Mouse (Mus musculus): ENCODE data around the gene Gm26657. TPM values are rescaled to one million over a fixed set of nuclear protein-coding genes. Genes with fewer than 3 reads are reported as not detected.

Gene Gm26657
- not detected in 2 replicates for polyA plus RNA-seq (2015; fragmentation: Nextera tagmentation; extraction: Ambion mirVana)

DNA sequence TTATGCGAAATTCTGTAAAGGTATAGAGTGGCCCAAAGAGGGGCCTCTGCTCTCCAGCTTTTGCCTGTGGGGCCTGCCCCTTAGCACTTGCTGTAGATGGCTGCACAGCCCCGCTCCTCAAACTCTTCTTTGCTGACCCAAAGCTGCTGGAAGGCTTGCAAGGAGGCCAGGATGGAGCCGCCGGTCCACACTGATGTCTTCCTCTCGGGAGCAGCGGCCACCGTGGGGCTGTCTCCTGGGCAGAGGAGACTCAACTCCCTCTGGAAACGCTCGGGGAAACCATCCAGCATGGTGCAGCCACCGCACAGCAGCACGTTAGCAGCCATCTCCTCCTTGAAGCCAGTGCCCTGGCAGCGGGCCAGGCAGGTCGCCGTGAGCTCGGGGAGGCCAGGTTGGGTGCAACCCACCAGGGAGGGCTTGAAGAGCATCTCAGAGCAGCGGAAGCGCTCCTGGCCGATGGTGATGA is at the start of gene Gm26657:
Gm26657 (plus strand) TSS at position 51 of the 466 bp plus-strand sequence.
- ATAC-seq: no peak
- Histone ChIP-seq H3K27me3 (replicated peaks) (no peaks in the 10 kb centered on the region), H3K4me3 (replicated peaks) (no peak within 1 kb of the TSS), H3K9me3 (no peaks in the 10 kb centered on the region), H3K27ac (no peak within 1 kb of the TSS), H3K36me3 (peaks cover 3% of the 10 kb centered on the region; the same call in 1 of the 2 replicates), H3K4me1 (replicated peaks) (no peaks in the 10 kb centered on the region), H3K4me2 (replicated peaks) (no peak within 1 kb of the TSS), H3K9ac (no peak within 1 kb of the TSS)
- WGBS: 86% methylated on average over 18 of the region's 18 CpGs

DNA sequence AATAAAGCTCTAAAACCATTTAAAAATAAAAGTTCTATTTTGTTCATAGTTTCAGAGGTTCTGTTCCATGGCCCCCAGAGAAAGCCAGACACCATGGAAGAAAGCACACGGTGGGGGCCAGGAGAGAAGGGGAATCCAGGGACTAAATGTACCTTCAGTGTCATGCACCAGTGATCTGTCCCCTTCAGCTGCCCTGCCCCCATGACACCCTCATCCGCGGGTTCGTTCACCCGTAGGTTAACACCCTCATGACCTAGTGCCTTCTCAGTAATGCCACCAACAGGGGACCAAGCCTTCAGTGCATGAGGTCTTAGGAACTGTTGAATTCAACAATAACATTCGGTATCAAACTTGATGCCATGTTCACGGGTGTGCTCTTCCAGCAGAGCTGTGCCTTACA is 43.5 kb upstream of the Gm26657 start:
- 79% methylated on average over 7 of the region's 7 CpGs for WGBS
- no peaks in the 10 kb centered on the region for H3K4me1 ChIP-seq (replicated peaks)
- H3K27me3 ChIP-seq (replicated peaks): no peaks in the 10 kb centered on the region; the same call in 1 of the 2 replicates
- ATAC-seq: no peak
- no peak overlapping the region for H3K9ac ChIP-seq
- H3K4me3 ChIP-seq (replicated peaks): no peak overlapping the region
- H3K4me2 ChIP-seq (replicated peaks): no peak overlapping the region
- no peak overlapping the region for H3K27ac ChIP-seq
- H3K36me3 ChIP-seq: no peaks in the 10 kb centered on the region
- no peaks in the 10 kb centered on the region for H3K9me3 ChIP-seq

DNA sequence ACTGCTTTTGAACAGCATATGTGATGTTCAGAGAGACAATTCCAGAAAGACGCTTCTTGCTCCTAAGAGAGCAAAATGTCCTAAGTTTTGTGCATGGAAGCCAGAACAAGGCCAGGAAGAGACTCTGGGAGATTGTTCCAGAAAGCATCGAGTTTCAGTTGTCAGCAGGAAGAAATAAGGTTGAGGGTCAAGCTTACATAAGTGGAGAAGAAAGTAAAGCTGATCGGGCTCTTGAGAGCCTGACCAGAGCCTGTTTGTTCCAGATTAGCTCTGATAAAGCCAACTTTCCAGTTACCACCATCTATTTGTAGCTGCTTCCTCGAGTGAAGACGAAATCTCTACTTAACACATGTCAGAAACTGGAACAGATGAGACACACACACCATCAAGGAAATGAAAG is 41.2 kb upstream of the Gm26657 start:
- no peak overlapping the region for H3K4me3 ChIP-seq (replicated peaks)
- H3K9me3 ChIP-seq: no peaks in the 10 kb centered on the region
- no peaks in the 10 kb centered on the region for H3K4me1 ChIP-seq (replicated peaks)
- no peaks in the 10 kb centered on the region; the same call in 1 of the 2 replicates for H3K27me3 ChIP-seq (replicated peaks)
- no peak for ATAC-seq
- 37% methylated on average over 5 of the region's 5 CpGs for WGBS
- no peak overlapping the region for H3K27ac ChIP-seq
- H3K36me3 ChIP-seq: no peaks in the 10 kb centered on the region
- no peak overlapping the region for H3K4me2 ChIP-seq (replicated peaks)
- no peak overlapping the region for H3K9ac ChIP-seq

DNA sequence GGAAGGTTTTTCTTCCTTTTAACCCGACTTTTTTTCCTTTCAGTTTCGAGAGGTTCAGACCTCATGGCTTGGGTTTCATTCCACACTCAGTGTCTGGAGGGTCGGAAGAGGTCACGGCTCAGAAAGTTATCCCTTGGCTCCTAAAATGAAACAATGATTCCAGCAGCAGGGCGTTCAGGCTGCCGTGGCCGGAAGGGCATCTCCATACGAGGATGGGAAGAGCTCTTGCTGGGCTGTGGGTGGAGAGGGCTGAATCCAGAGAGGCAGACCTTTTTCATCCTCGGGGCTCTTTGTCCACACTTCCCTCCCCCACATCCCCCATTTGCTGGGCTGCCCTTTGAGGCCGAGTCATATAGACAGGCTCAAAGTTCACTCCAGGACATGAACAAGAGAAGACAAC is 37.6 kb upstream of the Gm26657 start:
- Histone ChIP-seq H3K36me3 (no peaks in the 10 kb centered on the region), H3K4me3 (replicated peaks) (no peak overlapping the region), H3K9ac (no peak overlapping the region), H3K27ac (no peak overlapping the region), H3K4me1 (replicated peaks) (no peaks in the 10 kb centered on the region), H3K4me2 (replicated peaks) (no peak overlapping the region), H3K27me3 (replicated peaks) (no peaks in the 10 kb centered on the region; the same call in 1 of the 2 replicates), H3K9me3 (no peaks in the 10 kb centered on the region)
- 39% methylated on average over 10 of the region's 10 CpGs for WGBS
- no peak for ATAC-seq

DNA sequence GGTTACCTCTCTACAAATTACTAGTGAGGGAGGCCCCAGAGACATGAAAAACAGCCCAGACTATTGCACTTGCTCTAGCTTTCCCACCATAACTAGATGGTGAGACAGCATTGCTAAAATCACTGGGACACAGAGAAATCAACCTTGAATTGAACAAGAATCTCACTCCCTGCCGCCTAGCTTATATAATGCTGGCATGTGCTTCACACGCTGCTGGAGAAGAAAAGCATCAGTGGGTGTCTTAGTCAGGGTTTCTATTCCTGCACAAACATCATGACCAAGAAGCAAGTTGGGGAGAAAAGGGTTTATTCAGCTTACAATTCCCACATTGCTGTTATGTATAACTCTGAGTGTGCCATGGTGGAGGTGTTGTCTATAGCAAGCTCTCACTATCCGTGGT is 26.7 kb upstream of the Gm26657 start:
- H3K4me2 ChIP-seq (replicated peaks): no peak overlapping the region
- 86% methylated on average over 3 of the region's 3 CpGs for WGBS
- H3K36me3 ChIP-seq: no peaks in the 10 kb centered on the region
- no peaks in the 10 kb centered on the region for H3K4me1 ChIP-seq (replicated peaks)
- H3K27me3 ChIP-seq (replicated peaks): no peaks in the 10 kb centered on the region
- H3K9ac ChIP-seq: no peak overlapping the region
- no peak overlapping the region for H3K4me3 ChIP-seq (replicated peaks)
- H3K9me3 ChIP-seq: no peaks in the 10 kb centered on the region
- ATAC-seq: no peak
- H3K27ac ChIP-seq: no peak overlapping the region

DNA sequence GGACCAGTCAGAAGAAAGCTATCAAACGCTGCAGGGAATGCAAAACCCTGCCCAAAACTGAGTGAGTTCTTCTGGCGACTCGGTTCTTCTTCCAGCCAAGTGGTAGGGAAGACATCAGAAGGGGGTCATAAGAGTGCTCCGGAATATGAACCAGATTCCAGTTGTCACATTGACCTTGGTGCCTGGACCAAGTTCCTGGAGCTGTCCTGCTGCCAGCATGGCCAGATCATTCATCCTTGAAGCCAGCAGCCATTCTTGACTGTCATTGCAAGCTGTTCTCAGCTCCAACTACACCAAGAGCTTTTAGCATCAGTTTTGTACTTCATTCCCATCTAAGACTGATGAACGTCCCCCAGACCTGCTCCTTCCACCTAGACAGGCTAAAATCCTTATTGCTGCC is 23.1 kb upstream of the Gm26657 start:
- Histone ChIP-seq H3K9ac (no peak overlapping the region), H3K4me1 (replicated peaks) (no peaks in the 10 kb centered on the region), H3K36me3 (no peaks in the 10 kb centered on the region), H3K4me2 (replicated peaks) (no peak overlapping the region), H3K27me3 (replicated peaks) (no peaks in the 10 kb centered on the region), H3K4me3 (replicated peaks) (no peak overlapping the region), H3K27ac (no peak overlapping the region), H3K9me3 (no peaks in the 10 kb centered on the region)
- no peak for ATAC-seq
- WGBS: 59% methylated on average over 5 of the region's 5 CpGs

DNA sequence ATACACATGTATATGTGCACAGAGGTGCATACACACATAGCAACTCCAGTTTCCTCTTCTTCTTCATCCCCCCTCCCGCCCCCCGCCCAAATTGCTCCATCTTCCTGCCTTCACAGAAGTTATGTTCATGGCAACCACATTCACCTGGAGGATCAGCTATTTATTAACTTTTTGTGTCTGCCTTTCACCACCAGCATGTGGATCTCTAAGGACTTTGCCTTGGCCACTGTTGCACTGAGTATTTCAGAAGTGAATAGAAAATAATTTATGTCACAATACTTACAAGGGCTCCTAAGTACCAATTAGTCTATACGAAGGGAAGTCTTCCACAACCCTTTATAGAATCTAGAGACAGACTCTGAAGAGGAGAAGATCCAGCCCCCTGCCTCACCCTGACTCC is 21.9 kb upstream of the Gm26657 start:
- ATAC-seq: no peak
- Histone ChIP-seq H3K36me3 (no peaks in the 10 kb centered on the region), H3K27ac (no peak overlapping the region), H3K4me3 (replicated peaks) (no peak overlapping the region), H3K4me1 (replicated peaks) (no peaks in the 10 kb centered on the region), H3K9me3 (no peaks in the 10 kb centered on the region), H3K27me3 (replicated peaks) (no peaks in the 10 kb centered on the region), H3K4me2 (replicated peaks) (no peak overlapping the region), H3K9ac (no peak overlapping the region)
- WGBS: 78% methylated on average over 3 of the region's 3 CpGs

DNA sequence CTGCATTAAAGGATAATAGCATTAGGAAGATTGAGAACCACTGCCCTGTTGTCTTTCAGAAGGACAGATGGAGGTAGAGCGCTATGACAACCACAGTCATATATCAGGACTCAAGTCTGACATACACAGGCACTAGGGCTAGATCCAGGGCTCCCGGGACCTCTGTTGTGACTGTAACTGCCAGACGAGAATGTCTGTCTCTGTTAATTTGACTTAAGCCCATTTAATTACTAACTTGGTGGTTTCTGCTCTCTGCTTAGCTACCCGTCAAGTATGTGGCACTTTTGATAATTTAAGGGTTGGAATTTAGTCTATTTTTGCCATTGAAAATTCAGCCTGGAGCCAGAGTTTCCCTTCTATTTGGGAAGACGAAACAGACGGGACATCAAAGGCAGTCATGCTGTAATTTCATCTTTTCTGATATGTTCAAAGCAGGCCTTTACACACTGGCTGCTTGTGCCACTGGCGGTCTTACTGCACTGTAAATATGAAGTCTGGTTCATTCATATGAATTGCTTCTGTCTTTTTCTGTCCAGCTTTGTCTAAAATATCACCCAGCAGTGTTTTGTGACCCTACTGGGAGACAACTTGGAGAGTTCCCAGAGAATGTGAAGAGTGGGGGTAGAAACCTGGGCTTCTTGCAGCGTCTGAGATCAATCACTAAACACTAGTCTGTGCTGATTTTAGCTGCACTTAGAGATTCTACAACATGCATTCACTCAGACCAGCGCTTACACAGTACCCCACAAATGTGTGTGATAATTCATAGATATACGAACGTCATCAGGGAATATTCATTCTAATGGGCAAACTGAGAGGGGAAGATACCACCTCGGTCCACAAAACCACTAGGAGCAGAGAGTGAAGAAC is 21.1 kb upstream of the Gm26657 start:
- no peak overlapping the region for H3K4me3 ChIP-seq (replicated peaks)
- ATAC-seq: no peak
- H3K36me3 ChIP-seq: no peaks in the 10 kb centered on the region
- H3K9me3 ChIP-seq: no peaks in the 10 kb centered on the region
- H3K4me1 ChIP-seq (replicated peaks): no peaks in the 10 kb centered on the region
- H3K9ac ChIP-seq: no peak overlapping the region
- H3K4me2 ChIP-seq (replicated peaks): no peak overlapping the region
- 62% methylated on average over 12 of the region's 12 CpGs for WGBS
- no peaks in the 10 kb centered on the region for H3K27me3 ChIP-seq (replicated peaks)
- no peak overlapping the region for H3K27ac ChIP-seq

DNA sequence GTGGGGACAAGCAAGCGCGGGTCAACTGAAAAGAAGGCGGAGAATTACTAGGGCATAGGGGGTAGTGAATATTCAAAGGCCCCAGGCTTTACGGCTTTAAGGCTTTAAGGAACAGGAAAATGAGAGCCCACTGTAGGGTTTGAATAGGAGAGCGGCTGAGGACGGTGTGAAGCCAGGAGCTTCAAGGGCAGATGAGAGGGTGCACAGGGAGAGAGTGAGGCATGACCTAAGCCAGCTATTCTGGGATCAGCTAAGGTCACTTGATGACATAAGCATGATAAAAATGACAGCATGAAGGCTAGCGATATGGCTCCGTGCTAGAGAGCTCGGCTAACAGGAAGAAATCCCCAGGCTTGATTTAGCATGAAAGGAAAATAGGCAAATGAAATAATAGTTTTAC is 20.4 kb upstream of the Gm26657 start:
- WGBS: 71% methylated on average over 9 of the region's 9 CpGs
- H3K9ac ChIP-seq: no peak overlapping the region
- no peaks in the 10 kb centered on the region for H3K9me3 ChIP-seq
- H3K4me3 ChIP-seq (replicated peaks): no peak overlapping the region
- H3K4me2 ChIP-seq (replicated peaks): no peak overlapping the region
- no peaks in the 10 kb centered on the region for H3K36me3 ChIP-seq
- H3K27me3 ChIP-seq (replicated peaks): no peaks in the 10 kb centered on the region
- no peak overlapping the region for H3K27ac ChIP-seq
- no peaks in the 10 kb centered on the region for H3K4me1 ChIP-seq (replicated peaks)
- no peak for ATAC-seq

DNA sequence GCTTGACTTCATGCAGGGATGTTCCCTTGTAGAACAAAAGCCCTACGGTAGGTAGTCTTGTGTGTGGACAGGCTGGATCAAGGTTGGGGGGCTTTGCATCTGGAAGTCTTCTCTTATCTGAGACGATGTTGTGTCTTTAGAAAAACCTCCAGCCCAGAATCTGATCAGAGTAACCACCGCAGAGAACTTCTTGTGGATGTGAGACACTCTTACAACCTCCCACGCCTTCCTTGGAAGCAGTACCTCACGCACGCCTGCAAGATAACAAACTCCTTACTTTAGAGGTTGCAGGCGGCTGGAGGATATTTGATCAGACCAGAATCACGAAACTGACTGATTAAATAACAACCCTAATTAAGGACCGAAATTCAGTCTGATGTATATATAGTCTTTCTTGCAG is 19.5 kb upstream of the Gm26657 start:
- Histone ChIP-seq H3K9me3 (no peaks in the 10 kb centered on the region), H3K9ac (no peak overlapping the region), H3K36me3 (no peaks in the 10 kb centered on the region), H3K4me3 (replicated peaks) (no peak overlapping the region), H3K27me3 (replicated peaks) (no peaks in the 10 kb centered on the region), H3K4me1 (replicated peaks) (no peaks in the 10 kb centered on the region), H3K4me2 (replicated peaks) (no peak overlapping the region), H3K27ac (no peak overlapping the region)
- 74% methylated on average over 9 of the region's 9 CpGs for WGBS
- no peak for ATAC-seq

DNA sequence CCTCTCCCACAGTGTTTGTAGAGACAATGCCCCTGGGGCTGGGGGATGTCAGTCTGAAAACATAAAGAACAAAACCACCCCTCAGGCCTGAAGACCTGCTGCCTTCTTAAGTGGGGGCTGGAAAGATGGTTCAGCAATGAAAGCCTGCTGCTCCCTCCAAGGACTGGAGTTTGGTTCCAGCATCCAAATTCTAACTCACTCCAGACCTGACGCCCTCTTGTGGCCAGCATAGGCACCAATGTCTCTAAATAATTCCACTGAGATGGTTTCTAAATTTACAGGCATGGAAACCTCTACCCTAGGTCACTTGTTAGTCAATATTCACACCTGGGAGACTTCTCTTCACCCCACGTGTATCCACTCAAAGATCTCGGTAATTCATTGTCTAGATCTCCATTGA is 18.4 kb upstream of the Gm26657 start:
- H3K9me3 ChIP-seq: no peaks in the 10 kb centered on the region
- H3K27ac ChIP-seq: no peak overlapping the region
- H3K9ac ChIP-seq: no peak overlapping the region
- H3K36me3 ChIP-seq: no peaks in the 10 kb centered on the region
- H3K4me2 ChIP-seq (replicated peaks): no peak overlapping the region
- H3K4me3 ChIP-seq (replicated peaks): no peak overlapping the region
- no peak for ATAC-seq
- H3K27me3 ChIP-seq (replicated peaks): no peaks in the 10 kb centered on the region
- WGBS: 36% methylated on average over 3 of the region's 3 CpGs
- no peaks in the 10 kb centered on the region for H3K4me1 ChIP-seq (replicated peaks)

DNA sequence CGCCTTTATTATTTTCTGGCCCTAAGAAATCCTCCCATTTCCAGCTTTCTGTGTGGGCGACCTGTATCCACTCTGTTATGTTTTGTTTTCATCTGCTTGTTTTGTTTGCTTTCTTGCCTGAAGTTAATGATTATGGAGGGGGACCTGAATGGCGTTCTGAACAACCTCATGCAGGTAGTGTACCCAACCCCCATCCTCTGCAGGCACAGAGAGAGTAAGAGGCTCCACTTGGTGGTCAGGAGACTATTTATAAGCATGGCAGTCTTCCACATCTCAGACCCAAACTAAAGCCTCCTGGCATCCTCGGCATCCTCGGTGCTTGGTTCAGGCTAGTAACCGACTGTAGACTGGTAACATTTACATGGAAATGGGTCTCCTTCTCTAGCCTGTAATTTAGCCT is 17.5 kb upstream of the Gm26657 start:
- Histone ChIP-seq H3K4me3 (replicated peaks) (no peak overlapping the region), H3K9me3 (no peaks in the 10 kb centered on the region), H3K4me2 (replicated peaks) (no peak overlapping the region), H3K9ac (no peak overlapping the region), H3K27ac (no peak overlapping the region), H3K4me1 (replicated peaks) (no peaks in the 10 kb centered on the region), H3K27me3 (replicated peaks) (no peaks in the 10 kb centered on the region), H3K36me3 (no peaks in the 10 kb centered on the region)
- 61% methylated on average over 6 of the region's 6 CpGs for whole genome bisulfite sequencing
- ATAC-seq: no peak

DNA sequence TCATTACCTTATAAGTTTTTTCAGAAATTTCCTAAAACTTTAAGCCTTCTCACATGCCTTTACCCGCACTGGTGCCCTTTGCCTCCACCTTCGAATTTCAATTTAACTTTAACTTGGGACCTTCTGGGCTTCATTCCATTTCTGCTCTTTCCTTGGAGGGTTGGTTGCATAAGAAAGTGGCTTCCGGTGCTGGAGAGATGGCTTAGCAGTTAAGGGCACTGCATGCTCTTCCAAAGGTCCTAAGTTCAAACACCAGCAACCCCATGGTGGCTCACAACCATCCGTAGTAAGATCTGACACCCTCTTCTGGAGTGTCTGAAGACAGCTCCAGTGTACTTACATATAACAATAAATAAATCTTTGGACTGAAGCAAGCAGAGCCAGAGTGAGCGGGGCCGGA is 16.6 kb upstream of the Gm26657 start:
- Histone ChIP-seq H3K9me3 (no peaks in the 10 kb centered on the region), H3K4me3 (replicated peaks) (no peak overlapping the region), H3K9ac (no peak overlapping the region), H3K27me3 (replicated peaks) (no peaks in the 10 kb centered on the region), H3K4me1 (replicated peaks) (no peaks in the 10 kb centered on the region), H3K27ac (no peak overlapping the region), H3K36me3 (no peaks in the 10 kb centered on the region), H3K4me2 (replicated peaks) (no peak overlapping the region)
- ATAC-seq: no peak
- 84% methylated on average over 6 of the region's 6 CpGs for WGBS
